Mouse (Mus musculus): Measurements from ENCODE around the gene Olfr358.

The Olfr358 gene

DNA sequence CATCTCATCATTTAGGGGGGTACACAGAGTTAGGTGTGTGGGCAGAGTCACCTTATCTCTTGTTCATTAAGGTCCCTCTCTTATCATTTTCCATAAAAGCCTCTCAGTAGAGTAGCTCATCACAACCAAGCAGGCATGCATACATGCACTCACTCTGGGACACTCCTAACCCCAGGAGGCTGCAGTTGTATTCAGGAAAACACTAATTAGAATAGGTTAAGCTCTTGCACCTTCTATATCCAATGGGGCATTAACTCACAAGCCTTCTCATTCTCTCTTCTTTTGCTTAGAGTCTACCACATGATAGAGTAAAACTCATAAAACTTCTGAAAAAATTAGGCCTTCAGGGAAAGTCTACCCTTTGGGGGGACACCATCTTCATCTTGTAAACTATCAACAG is at the start of gene Olfr358:
Olfr358 (minus strand) TSS at position 101 of the 400 bp plus-strand sequence.
- CTCF ChIA-PET = no interaction called here

DNA sequence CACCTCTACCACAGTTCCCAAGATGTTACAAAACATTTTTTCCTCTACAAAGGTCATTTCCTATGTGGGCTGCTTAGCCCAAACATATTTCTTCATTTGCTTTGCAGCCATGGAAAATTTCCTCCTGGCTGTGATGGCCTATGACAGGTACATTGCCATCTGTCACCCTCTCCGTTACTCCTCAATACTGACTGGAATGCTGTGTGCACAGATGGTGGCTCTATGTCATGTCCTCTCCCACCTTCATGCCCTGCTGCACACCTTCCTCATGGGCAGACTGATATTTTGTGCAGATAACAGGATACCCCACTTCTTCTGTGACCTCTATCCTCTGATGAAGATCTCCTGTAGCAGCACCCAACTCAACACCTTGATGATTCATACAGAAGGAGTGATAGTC is 12.1 kb downstream of the Olfr358 start:
- CTCF ChIA-PET = no interaction called here

DNA sequence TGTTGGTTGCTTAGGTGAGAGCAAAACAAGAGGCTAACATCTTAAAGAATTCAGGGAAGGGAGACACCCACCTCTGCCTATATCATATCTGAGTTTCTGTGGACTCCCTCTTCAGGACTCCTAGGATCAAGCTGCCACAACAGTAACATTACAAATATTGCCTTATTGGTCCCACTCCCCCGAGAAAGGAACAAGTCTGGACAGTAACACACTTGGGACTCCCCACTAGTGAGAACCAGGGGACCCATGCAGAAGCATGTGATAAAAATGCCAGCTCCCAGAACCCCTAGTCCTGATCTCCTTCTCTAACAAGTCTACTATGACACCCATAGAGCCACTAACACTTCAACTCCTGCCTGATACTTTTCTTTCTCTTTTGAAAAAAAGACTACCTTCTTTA is 15.6 kb downstream of the Olfr358 start, which contains the start of gene Olfr357:
Olfr357 (plus strand) TSS at position 301 of the 400 bp plus-strand sequence.
- CTCF ChIA-PET = no interaction called here
